28 mouse cellular contexts compared by ENCODE assay signal in genomic region chr2:144128527-144128926, GRCm38 (mm10).
DNase-seq lines count a peak whose midpoint lies in the region; ATAC-seq and TF ChIP-seq lines count a peak whose summit lies in the region.
"Had no signal": no experiment of that assay in that cellular context is flagged by ENCODE, and none has a peak within 500 bp of the region (broad histone marks: within the 10 kb centered on the region; RNA-seq: fewer than 3 reads in every experiment).

No protein-coding gene starts in this region.

- no peak for TF ChIP-seq CTCF in kidney, adult 2 months (conservative IDR thresholded peaks at IDR 0.05; ENCODE audit: insufficient read depth, insufficient read length, low read depth, low read length)

- H3K4me3 ChIP-seq in kidney, adult 2 months (ENCODE audit: insufficient read depth, low read depth, low read length): no peak overlapping the region
- no peak overlapping the region for H3K4me3 ChIP-seq in kidney, embryonic 16.5 days (ENCODE audit: low read length)
- H3K4me3 ChIP-seq in myocyte: no peak overlapping the region
- H3K4me3 ChIP-seq: forebrain, embryonic 13.5 days; hindbrain, embryonic 13.5 days; limb, embryonic 10.5 days; limb, embryonic 15.5 days; liver, embryonic 13.5 days; stomach, embryonic 15.5 days had no signal

- H3K27me3 ChIP-seq in kidney, adult 2 months (replicated peaks; ENCODE audit: control insufficient read depth, insufficient read depth, low read length): no peaks in the 10 kb centered on the region
- no peaks in the 10 kb centered on the region for H3K27me3 ChIP-seq in kidney, embryonic 16.5 days (ENCODE audit: insufficient read depth, low read length)
- no peaks in the 10 kb centered on the region for H3K27me3 ChIP-seq in myocyte (ENCODE audit: control insufficient read depth, insufficient read depth, insufficient read length)
- H3K27me3 ChIP-seq: hindbrain, embryonic 13.5 days; limb, embryonic 15.5 days; liver, embryonic 13.5 days; stomach, embryonic 15.5 days had no signal

- no peaks in the 10 kb centered on the region for H3K79me2 ChIP-seq in myocyte (ENCODE audit: control insufficient read depth, insufficient read depth)

- no peak overlapping the region for H3K27ac ChIP-seq in kidney, adult 2 months (ENCODE audit: insufficient read depth, low read depth, low read length)
- peak overlapping the region; percentile 58; the same call in 1 of the 2 replicates for H3K27ac ChIP-seq in kidney, embryonic 16.5 days (ENCODE audit: low read length)
- H3K27ac ChIP-seq: forebrain, embryonic 13.5 days; hindbrain, embryonic 13.5 days; limb, embryonic 10.5 days; limb, embryonic 15.5 days; liver, embryonic 13.5 days; stomach, embryonic 15.5 days had no signal

- no peaks in the 10 kb centered on the region for H3K4me1 ChIP-seq in kidney, adult 2 months (ENCODE audit: control insufficient read depth, insufficient read depth, low read length)
- H3K4me1 ChIP-seq in kidney, embryonic 16.5 days (ENCODE audit: insufficient read depth, low read length): peaks cover 6% of the 10 kb centered on the region; the same call in 1 of the 2 replicates
- H3K4me1 ChIP-seq: liver, embryonic 13.5 days; stomach, embryonic 15.5 days had no signal

- DNase-seq in kidney, adult 11 months: peak; percentile 60
- DNase-seq in kidney, postnatal 10 days: no peak
- DNase-seq in kidney, adult 2 months: peak; percentile 81
- no peak for DNase-seq in adrenal gland, adult 2 months
- no peak for DNase-seq in spleen, adult 18-20 months
- DNase-seq in spleen, postnatal 10 days (ENCODE audit: low spot score in 2 of 2): no peak
- DNase-seq: adrenal gland, adult 8-10 months; cerebellum, adult 8-10 months; cerebellum, postnatal 25 days; gastrocnemius, postnatal 36 days; heart, adult 18-20 months; heart, postnatal 4 days; layer of hippocampus, postnatal 36 days; liver, embryonic 13.5 days; lung, adult 18-20 months; lung, postnatal 14 days; midbrain, embryonic 14.5 days; thymus, postnatal 14 days had no signal

- no peak overlapping the region for H3K4me2 ChIP-seq in kidney, embryonic 16.5 days (replicated peaks; ENCODE audit: low read depth, low read length)
- H3K4me2 ChIP-seq in myocyte (ENCODE audit: low read depth): no peak overlapping the region
- H3K4me2 ChIP-seq: forebrain, embryonic 13.5 days; heart, embryonic 11.5 days; hindbrain, embryonic 13.5 days; limb, embryonic 15.5 days; liver, embryonic 13.5 days; stomach, embryonic 15.5 days had no signal

- no peak overlapping the region for H3K9ac ChIP-seq in kidney, embryonic 16.5 days (replicated peaks; ENCODE audit: low read length)
- H3K9ac ChIP-seq: forebrain, embryonic 13.5 days; hindbrain, embryonic 13.5 days; limb, embryonic 15.5 days; liver, embryonic 13.5 days; stomach, embryonic 15.5 days had no signal

- H3ac ChIP-seq in myocyte (ENCODE audit: control insufficient read depth, insufficient read length): no peak overlapping the region

- H3K36me3 ChIP-seq in kidney, adult 2 months (ENCODE audit: control insufficient read depth, insufficient read depth, low read length): no peaks in the 10 kb centered on the region
- no peaks in the 10 kb centered on the region for H3K36me3 ChIP-seq in kidney, embryonic 16.5 days (ENCODE audit: insufficient read depth, low read length)
- H3K36me3 ChIP-seq in myocyte (ENCODE audit: control insufficient read depth, insufficient read depth): no peaks in the 10 kb centered on the region
- H3K36me3 ChIP-seq: hindbrain, embryonic 13.5 days; limb, embryonic 10.5 days; limb, embryonic 15.5 days; liver, embryonic 13.5 days; stomach, embryonic 15.5 days had no signal

- ATAC-seq in kidney, embryonic 16.5 days (ENCODE audit: low FRiP score, low TSS enrichment): peak; percentile 57; the same call in 1 of the 2 replicates
- ATAC-seq: activated CD4-positive, CD25-positive, alpha-beta regulatory T cell, adult 4 months; inflammation-experienced regulatory T-cells, adult 6 months had no signal

- TF ChIP-seq POLR2A in kidney, adult 2 months (IDR thresholded peaks at IDR 0.05; ENCODE audit: low read depth, low read length): no peak
- TF ChIP-seq POLR2A in myocyte (IDR thresholded peaks at IDR 0.05; ENCODE audit: insufficient read length, low read depth): no peak

- no peaks in the 10 kb centered on the region for H3K9me3 ChIP-seq in kidney, embryonic 16.5 days (ENCODE audit: low read length)
- H3K9me3 ChIP-seq: hindbrain, embryonic 13.5 days; limb, embryonic 10.5 days; limb, embryonic 15.5 days; liver, embryonic 13.5 days; stomach, embryonic 15.5 days had no signal

- WGBS in kidney, adult 2 months: 46% methylated on average over 4 of the region's 4 CpGs
- 56% methylated on average over 4 of the region's 4 CpGs for WGBS in kidney, embryonic 16.5 days

TF ChIP-seq in myocyte, 11 proteins besides CTCF, POLR2A, EP300 and RAD21:
- TF ChIP-seq MYOD1 (IDR thresholded peaks at IDR 0.05; ENCODE audit: control insufficient read depth in 1 of 3, insufficient read length in 2 of 3, low read depth in 2 of 3): peak in 2 of 3 experiments; percentile 18 to 50
- peak in 1 of 3 experiments; percentile 51 for TF ChIP-seq MYOG (IDR thresholded peaks at IDR 0.05; ENCODE audit: control insufficient read depth in 1 of 3, insufficient read depth in 1 of 3, insufficient read length in 2 of 3, low read depth in 2 of 3)
- no peak for TF ChIP-seq REST (IDR thresholded peaks at IDR 0.05; ENCODE audit: insufficient read depth, insufficient read length)
- no peak for TF ChIP-seq MAX (IDR thresholded peaks at IDR 0.05; ENCODE audit: low read depth)
- no peak for TF ChIP-seq POLR2AphosphoS2 (IDR thresholded peaks at IDR 0.05; ENCODE audit: insufficient read length, low read depth)

Comparison
In these comparisons a context has a peak if more than half of its experiments do, and no peak if none do; other contexts are left out.
1. DNase-seq: peak in kidney, adult 11 months (single experiment) and kidney, adult 2 months (single experiment); none in kidney, postnatal 10 days (single experiment), adrenal gland, adult 2 months (single experiment), spleen, adult 18-20 months (0 of 2) and spleen, postnatal 10 days (0 of 2).